Mouse (Mus musculus) limb, embryonic 11.5 days (tissue): ENCODE results near the gene Plxnc1. TPM values are rescaled to one million over a fixed set of nuclear protein-coding genes. Genes with fewer than 3 reads are reported as not detected.
A peak's percentile ranks its signal among the peaks of the same experiment; 100 is the strongest.

Source experiments
- ATAC-seq: fragments of 200-750 bp; cut with Nextera tagmentation; 2 replicates; pipeline ENCODE4 v1.8.0; 2017; ENCODE audit warnings: low read depth; ENCODE audit not compliant: insufficient number of reproducible peaks, low FRiP score, low TSS enrichment
- DNase-seq: peaks from one replicate; pipeline ENCODE4 v3.0.0-alpha.2; 2015; ENCODE audit warnings: low spot score
- H3K27ac ChIP-seq: fragments of 300-500 bp; sonication (generic); replicated peaks from 2 replicates; pipeline ENCODE4 v1.5.1; 2014; ENCODE audit warnings: low read depth, mild to moderate bottlenecking, low read length
- H3K27me3 ChIP-seq: fragments of 300-500 bp; sonication (generic); 2 replicates; pipeline ENCODE4 v1.6.1; 2014; ENCODE audit warnings: mild to moderate bottlenecking, low read length, mixed read lengths; ENCODE audit not compliant: control insufficient read depth, insufficient read depth
- H3K36me3 ChIP-seq: fragments of 300-500 bp; sonication (generic); 2 replicates; pipeline ENCODE4 v1.6.1; 2014; ENCODE audit warnings: mild to moderate bottlenecking, low read length, moderate library complexity, mixed read lengths; ENCODE audit not compliant: control insufficient read depth, insufficient read depth
- H3K4me1 ChIP-seq: fragments of 300-500 bp; sonication (generic); 2 replicates; pipeline ENCODE4 v1.6.1; 2014; ENCODE audit warnings: low read length, mixed read lengths; ENCODE audit not compliant: control insufficient read depth, insufficient read depth
- H3K4me2 ChIP-seq: fragments of 300-500 bp; sonication (generic); 2 replicates; pipeline ENCODE4 v1.6.1; 2014; ENCODE audit warnings: low read depth, mild to moderate bottlenecking, moderate library complexity; ENCODE audit not compliant: severe bottlenecking
- H3K4me3 ChIP-seq: fragments of 300-500 bp; sonication (generic); 2 replicates; pipeline ENCODE4 v1.5.1; 2014; ENCODE audit warnings: low read depth, low read length
- H3K9ac ChIP-seq: fragments of 300-500 bp; sonication (generic); 2 replicates; pipeline ENCODE4 v1.6.1; 2014; ENCODE audit warnings: mild to moderate bottlenecking, low read length
- H3K9me3 ChIP-seq: fragments of 300-500 bp; sonication (generic); 2 replicates; pipeline ENCODE4 v1.6.1; 2016; ENCODE audit warnings: low read length; ENCODE audit not compliant: control insufficient read depth
- WGBS: fragments of 180-500 bp; shearing (Covaris S2); extraction: QIAGEN DNeasy Blood & Tissue Kit; methylation state at CpG from one replicate; pipeline ENCODE4 v1.1.7; 2014; 5-methylcytosine and 5-hydroxymethylcytosine counted together
- polyA plus RNA-seq: library from polyadenylated mRNA; unstranded; fragments of >200 nt; fragmentation: Nextera tagmentation; extraction: Ambion mirVana; gene quantifications from 2 replicates; pipeline ENCODE4 v1.2.1, GENCODE M21; 2014

Gene Plxnc1
- polyA plus RNA-seq, 1 experiment from 2014 or later, result 0.81 TPM

- Histone ChIP-seq H3K27me3 (no peaks in the 10 kb centered on the region), H3K4me1 (no peaks in the 10 kb centered on the region), H3K4me2 (no peak overlapping the region; the same call in 1 of the 2 replicates), H3K4me3 (no peak overlapping the region), H3K9me3 (no peaks in the 10 kb centered on the region), H3K27ac (no peak overlapping the region), H3K36me3 (no peaks in the 10 kb centered on the region), H3K9ac (no peak overlapping the region)
- no peak for ATAC-seq
- no peak for DNase-seq
- WGBS, result 92% methylated on average over 3 of the region's 3 CpGs
Observed at GRCm38 (mm10) chr10:94965093-94965492, 20.5 kb upstream of the Plxnc1 start.

GRCm38 (mm10) chr10:94962005-94962404 lies 17.4 kb upstream of the Plxnc1 start:
- DNase-seq, result no peak
- no peak for ATAC-seq
- Histone ChIP-seq H3K9ac (no peak overlapping the region), H3K27ac (no peak overlapping the region), H3K4me3 (no peak overlapping the region), H3K27me3 (no peaks in the 10 kb centered on the region), H3K9me3 (no peaks in the 10 kb centered on the region), H3K4me2 (no peak overlapping the region), H3K4me1 (no peaks in the 10 kb centered on the region), H3K36me3 (no peaks in the 10 kb centered on the region)
- 79% methylated on average over 10 of the region's 10 CpGs for WGBS

- H3K9me3 ChIP-seq, result no peaks in the 10 kb centered on the region
- no peak for DNase-seq
- H3K27ac ChIP-seq, result no peak overlapping the region
- no peak for ATAC-seq
- no peak overlapping the region for H3K4me3 ChIP-seq
- no peak overlapping the region for H3K9ac ChIP-seq
- no peaks in the 10 kb centered on the region for H3K27me3 ChIP-seq
- no peak overlapping the region for H3K4me2 ChIP-seq
- WGBS, result 85% methylated on average over 10 of the region's 11 CpGs
- H3K4me1 ChIP-seq, result no peaks in the 10 kb centered on the region
- no peaks in the 10 kb centered on the region for H3K36me3 ChIP-seq
Observed at GRCm38 (mm10) chr10:94961283-94961682, 16.6 kb upstream of the Plxnc1 start.

- Histone ChIP-seq H3K4me2 (no peak overlapping the region), H3K27me3 (no peaks in the 10 kb centered on the region), H3K4me3 (no peak overlapping the region), H3K36me3 (no peaks in the 10 kb centered on the region), H3K27ac (no peak overlapping the region), H3K9ac (no peak overlapping the region), H3K9me3 (no peaks in the 10 kb centered on the region), H3K4me1 (no peaks in the 10 kb centered on the region)
- DNase-seq (peak; percentile 75), ATAC-seq (no peak)
- 14% methylated on average over 7 of the region's 7 CpGs for WGBS
Observed at GRCm38 (mm10) chr10:94958311-94958710, 13.7 kb upstream of the Plxnc1 start.

GRCm38 (mm10) chr10:94957705-94958104 lies 13.1 kb upstream of the Plxnc1 start:
- Histone ChIP-seq H3K9ac (no peak overlapping the region), H3K27ac (no peak overlapping the region), H3K4me2 (no peak overlapping the region), H3K27me3 (no peaks in the 10 kb centered on the region), H3K36me3 (no peaks in the 10 kb centered on the region), H3K4me3 (no peak overlapping the region), H3K4me1 (no peaks in the 10 kb centered on the region), H3K9me3 (no peaks in the 10 kb centered on the region)
- no peak for DNase-seq
- WGBS, result 87% methylated on average over 7 of the region's 7 CpGs
- no peak for ATAC-seq

GRCm38 (mm10) chr10:94947915-94948675 lies 3.5 kb upstream of the Plxnc1 start:
- ATAC-seq (no peak), DNase-seq (no peak)
- no peak overlapping the region for H3K4me2 ChIP-seq
- no peak overlapping the region for H3K4me3 ChIP-seq
- 81% methylated on average over 10 of the region's 10 CpGs for WGBS
- no peak overlapping the region for H3K9ac ChIP-seq
- no peaks in the 10 kb centered on the region for H3K36me3 ChIP-seq
- H3K27me3 ChIP-seq, result peaks cover 21% of the 10 kb centered on the region
- no peak overlapping the region for H3K27ac ChIP-seq
- H3K4me1 ChIP-seq, result peaks cover 7% of the 10 kb centered on the region
- no peaks in the 10 kb centered on the region for H3K9me3 ChIP-seq

- H3K9ac ChIP-seq, result no peak overlapping the region
- DNase-seq (no peak), ATAC-seq (no peak)
- peaks cover 28% of the 10 kb centered on the region for H3K27me3 ChIP-seq
- peaks cover 14% of the 10 kb centered on the region for H3K4me1 ChIP-seq
- H3K27ac ChIP-seq, result no peak overlapping the region
- H3K4me3 ChIP-seq, result no peak overlapping the region
- H3K9me3 ChIP-seq, result no peaks in the 10 kb centered on the region
- H3K4me2 ChIP-seq, result no peak overlapping the region
- no peaks in the 10 kb centered on the region for H3K36me3 ChIP-seq
- WGBS, result 55% methylated on average over 7 of the region's 7 CpGs
Observed at GRCm38 (mm10) chr10:94947386-94947785, 2.8 kb upstream of the Plxnc1 start.

GRCm38 (mm10) chr10:94945206-94945711 lies 624 bp upstream of the Plxnc1 start:
- WGBS, result under 1% methylated on average over 36 of the region's 36 CpGs
- no peak for DNase-seq
- no peak for ATAC-seq
- H3K9me3 ChIP-seq, result no peaks in the 10 kb centered on the region
- H3K27ac ChIP-seq, result no peak overlapping the region
- H3K4me1 ChIP-seq, result peaks cover 16% of the 10 kb centered on the region
- H3K36me3 ChIP-seq, result no peaks in the 10 kb centered on the region
- H3K4me2 ChIP-seq, result peak overlapping the region; percentile 96
- peak overlapping the region; percentile 64 for H3K9ac ChIP-seq
- H3K27me3 ChIP-seq, result peaks cover 38% of the 10 kb centered on the region
- peak overlapping the region; percentile 67 for H3K4me3 ChIP-seq
